Mouse (Mus musculus) megakaryocyte, embryonic 14.5 days (primary cell): Measurements from ENCODE around the gene Cryzl1. TPM values are rescaled to one million over a fixed set of nuclear protein-coding genes. Genes with fewer than 3 reads are reported as not detected.

Experiments used
- H3K27me3 ChIP-seq: replicated peaks from 2 replicates; pipeline ENCODE3; 2012; ENCODE audit warnings: inconsistent platforms
- H3K36me3 ChIP-seq: replicated peaks from 2 replicates; pipeline ENCODE3; 2012; ENCODE audit warnings: low read length, inconsistent platforms, mixed read lengths
- H3K4me1 ChIP-seq: 2 replicates; pipeline ENCODE4 v1.6.1; 2012; ENCODE audit warnings: inconsistent platforms
- H3K4me3 ChIP-seq: replicated peaks from 2 replicates; pipeline ENCODE3; 2012; ENCODE audit warnings: moderate library complexity, mild to moderate bottlenecking, inconsistent platforms
- H3K9me3 ChIP-seq: 2 replicates; pipeline ENCODE4 v1.6.1; 2012; ENCODE audit warnings: inconsistent platforms
- FLI1 ChIP-seq: IDR thresholded peaks from 2 replicates; pipeline ENCODE4 v1.6.1; 2012; ENCODE audit warnings: low read length, inconsistent platforms, mixed read lengths
- GATA1 ChIP-seq: IDR thresholded peaks from 3 replicates; pipeline ENCODE4 v1.6.1; 2012; ENCODE audit warnings: mixed read lengths, low read length, inconsistent platforms, borderline replicate concordance
- polyA plus RNA-seq: library from polyadenylated mRNA; stranded (reverse); fragments of >175 nt; gene quantifications from 2 replicates; pipeline ENCODE4 v1.2.3, GENCODE M21; 2012; ENCODE audit warnings: low replicate concordance; ENCODE audit not compliant: insufficient read depth

Cryzl1 gene
- polyA plus RNA-seq, 1 experiment, result 9.9 TPM

- H3K27me3 ChIP-seq, result peaks cover 29% of the 10 kb centered on the region
- peaks cover 66% of the 10 kb centered on the region for H3K4me1 ChIP-seq
- H3K36me3 ChIP-seq, result peaks cover 42% of the 10 kb centered on the region
- TF ChIP-seq GATA1 (no peak), FLI1 (no peak)
- peak overlapping the region; percentile 97 for H3K4me3 ChIP-seq
- no peaks in the 10 kb centered on the region for H3K9me3 ChIP-seq
Observed at GRCm38 (mm10) chr16:91727433-91727832, 1.3 kb downstream of the Cryzl1 start.

GRCm38 (mm10) chr16:91724247-91724646 lies 4.5 kb downstream of the Cryzl1 start:
- H3K4me1 ChIP-seq, result peaks cover 49% of the 10 kb centered on the region
- peaks cover under 1% of the 10 kb centered on the region for H3K27me3 ChIP-seq
- peaks cover 70% of the 10 kb centered on the region for H3K36me3 ChIP-seq

DNA sequence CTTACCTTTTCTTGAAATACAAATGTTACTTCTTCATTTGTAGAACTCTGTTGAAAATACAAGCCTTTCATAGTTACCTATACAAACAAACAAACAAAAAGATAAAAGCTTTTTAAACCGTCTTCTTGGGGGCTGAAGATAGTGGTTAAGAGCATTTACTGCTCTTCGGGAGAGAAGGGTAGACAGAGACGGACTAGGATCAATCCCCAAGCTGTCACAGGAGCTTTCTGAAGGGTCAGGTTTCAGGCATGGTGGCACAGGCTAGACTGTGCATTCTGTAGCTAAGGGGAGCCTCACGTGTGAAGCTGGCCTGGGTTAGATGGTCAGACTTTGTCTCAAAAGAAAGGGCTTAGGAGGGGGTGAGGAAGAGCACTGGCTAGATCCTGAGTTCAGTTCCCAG lies 11.4 kb downstream of the Cryzl1 start:
- peak overlapping the region; percentile 38 for H3K4me3 ChIP-seq

More at GRCm38 (mm10) chr16:91724247-91724646, 4.5 kb downstream of the Cryzl1 start:
- Histone ChIP-seq H3K4me3 (no peak overlapping the region), H3K9me3 (peaks cover 9% of the 10 kb centered on the region)
- TF ChIP-seq FLI1, result no peak

GRCm38 (mm10) chr16:91716927-91717349 lies 11.8 kb downstream of the Cryzl1 start:
- H3K9me3 ChIP-seq, result peaks cover 14% of the 10 kb centered on the region
- H3K4me1 ChIP-seq, result peaks cover 38% of the 10 kb centered on the region
- H3K36me3 ChIP-seq, result peaks cover 95% of the 10 kb centered on the region
- TF ChIP-seq FLI1, result no peak
- TF ChIP-seq GATA1, result no peak
- peak overlapping the region; percentile 77 for H3K4me3 ChIP-seq
- H3K27me3 ChIP-seq, result no peaks in the 10 kb centered on the region

More for the DNA sequence above, 11.4 kb downstream of the Cryzl1 start:
- TF ChIP-seq FLI1, result no peak
- no peak for TF ChIP-seq GATA1
- Histone ChIP-seq H3K27me3 (no peaks in the 10 kb centered on the region), H3K36me3 (peaks cover 92% of the 10 kb centered on the region), H3K9me3 (peaks cover 14% of the 10 kb centered on the region), H3K4me1 (peaks cover 38% of the 10 kb centered on the region)

- Histone ChIP-seq H3K36me3 (peaks cover 93% of the 10 kb centered on the region), H3K9me3 (no peaks in the 10 kb centered on the region), H3K4me1 (peaks cover 15% of the 10 kb centered on the region), H3K27me3 (no peaks in the 10 kb centered on the region), H3K4me3 (no peak overlapping the region)
- TF ChIP-seq GATA1 (no peak), FLI1 (no peak)
Observed at GRCm38 (mm10) chr16:91710241-91710640, 18.5 kb downstream of the Cryzl1 start.

DNA sequence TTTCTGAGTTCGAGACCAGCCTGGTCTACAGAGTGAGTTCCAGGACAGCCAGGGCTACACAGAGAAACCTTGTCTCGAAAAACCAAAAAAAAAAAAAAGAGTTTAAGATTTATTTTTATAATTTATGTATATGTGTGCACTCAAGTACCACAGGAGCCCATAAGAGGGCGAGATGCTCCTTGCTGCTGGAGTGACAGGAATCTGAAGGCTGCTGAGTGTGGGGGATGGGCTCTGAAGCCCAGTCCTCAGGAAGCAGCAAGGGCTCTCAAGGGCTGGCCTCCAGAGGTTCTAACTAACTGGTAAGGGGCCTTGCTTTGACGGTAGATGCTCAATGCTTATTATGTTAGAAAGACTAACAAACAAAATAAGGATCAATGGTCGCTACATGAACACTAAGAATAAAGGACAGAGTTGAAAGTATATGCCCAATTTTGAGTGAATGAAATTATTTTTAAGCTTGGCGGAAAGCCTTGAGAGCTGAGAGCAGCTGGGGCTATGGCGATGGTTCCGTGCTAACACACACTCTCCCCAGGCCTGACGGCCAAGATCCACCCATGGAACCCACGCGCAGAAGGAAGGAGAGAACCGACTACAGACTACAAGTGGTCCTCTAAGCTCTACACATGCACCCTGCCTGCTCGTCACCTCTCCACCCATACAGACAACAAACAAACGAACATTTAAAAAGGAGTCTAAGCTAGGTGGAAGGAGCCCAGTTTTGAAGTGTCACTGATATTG lies 24.0 kb downstream of the Cryzl1 start:
- Histone ChIP-seq H3K4me3 (no peak overlapping the region), H3K27me3 (no peaks in the 10 kb centered on the region), H3K36me3 (peaks cover 91% of the 10 kb centered on the region), H3K9me3 (no peaks in the 10 kb centered on the region), H3K4me1 (peaks cover 12% of the 10 kb centered on the region)
- TF ChIP-seq FLI1, result no peak
- TF ChIP-seq GATA1, result no peak

DNA sequence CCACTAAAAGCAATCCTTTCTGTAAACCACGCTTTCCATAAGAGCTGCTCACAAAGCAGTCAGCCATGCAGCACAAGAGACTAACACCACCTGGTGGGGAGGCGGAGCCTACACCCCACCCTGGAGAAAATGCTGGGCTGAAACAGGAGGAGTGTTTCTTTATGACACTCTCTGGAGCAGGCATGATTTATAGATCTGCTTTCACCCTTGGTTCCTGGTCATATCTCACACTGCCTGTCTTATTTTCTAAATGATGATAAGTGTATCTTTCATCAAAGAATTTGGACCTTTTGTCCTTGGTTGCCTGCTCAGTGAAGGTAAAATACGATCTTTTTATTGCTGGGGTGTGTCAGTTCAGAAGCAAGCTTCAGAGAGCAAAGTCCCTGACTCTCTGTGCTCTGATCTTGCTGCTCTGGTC lies 26.0 kb downstream of the Cryzl1 start:
- TF ChIP-seq GATA1 (no peak), FLI1 (no peak)
- peaks cover 92% of the 10 kb centered on the region for H3K36me3 ChIP-seq

DNA sequence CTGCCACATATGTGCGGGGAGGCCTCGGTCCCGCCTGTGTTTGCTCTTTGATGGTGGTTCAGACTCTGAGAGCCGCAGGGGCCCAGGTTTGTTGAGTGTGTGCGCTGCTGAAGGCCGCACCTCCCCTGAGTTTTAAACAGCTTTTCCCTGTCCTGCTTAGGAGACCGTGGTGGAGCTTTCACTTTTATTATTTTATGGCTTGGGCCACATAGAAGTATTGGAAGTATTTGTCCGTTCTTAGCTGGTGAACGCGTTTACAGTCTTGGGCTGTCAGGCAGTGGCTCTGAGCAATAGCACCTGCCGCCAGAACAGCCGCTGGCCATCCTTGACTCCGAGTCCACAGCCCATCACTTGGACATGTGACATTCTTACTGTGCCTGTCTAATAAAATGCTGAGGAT lies 26.9 kb downstream of the Cryzl1 start:
- TF ChIP-seq FLI1 (no peak), GATA1 (no peak)
- Histone ChIP-seq H3K4me1 (peaks cover 18% of the 10 kb centered on the region), H3K4me3 (no peak overlapping the region), H3K27me3 (no peaks in the 10 kb centered on the region), H3K9me3 (no peaks in the 10 kb centered on the region), H3K36me3 (peaks cover 91% of the 10 kb centered on the region)

More for the DNA sequence above, 26.0 kb downstream of the Cryzl1 start:
- H3K27me3 ChIP-seq, result no peaks in the 10 kb centered on the region
- no peaks in the 10 kb centered on the region for H3K9me3 ChIP-seq
- peaks cover 12% of the 10 kb centered on the region for H3K4me1 ChIP-seq
- H3K4me3 ChIP-seq, result no peak overlapping the region

DNA sequence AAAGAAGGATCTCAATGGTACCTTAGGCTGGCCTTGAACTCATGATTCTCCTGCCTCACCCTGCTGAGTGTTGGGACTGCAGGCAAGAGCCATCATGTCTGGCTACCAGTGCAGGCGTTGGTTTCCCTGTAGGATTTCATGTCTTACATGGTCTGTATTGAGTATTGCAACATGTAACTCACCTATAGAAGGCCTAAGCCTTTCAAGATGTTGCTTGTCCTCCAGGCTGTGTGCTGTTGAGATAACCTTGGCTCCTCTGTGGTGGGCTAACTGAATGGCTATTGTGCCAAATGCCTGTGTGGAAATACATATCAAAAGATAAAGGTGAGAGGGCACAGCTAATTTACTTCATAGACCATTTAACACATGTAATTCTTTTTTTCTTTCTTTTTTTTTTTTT lies 29.8 kb downstream of the Cryzl1 start:
- no peaks in the 10 kb centered on the region for H3K9me3 ChIP-seq
- no peak for TF ChIP-seq GATA1
- TF ChIP-seq FLI1, result no peak; the same call in 1 of the 2 replicates
- H3K4me1 ChIP-seq, result peaks cover 32% of the 10 kb centered on the region
- H3K4me3 ChIP-seq, result no peak overlapping the region
- H3K36me3 ChIP-seq, result peaks cover 89% of the 10 kb centered on the region
- no peaks in the 10 kb centered on the region for H3K27me3 ChIP-seq

DNA sequence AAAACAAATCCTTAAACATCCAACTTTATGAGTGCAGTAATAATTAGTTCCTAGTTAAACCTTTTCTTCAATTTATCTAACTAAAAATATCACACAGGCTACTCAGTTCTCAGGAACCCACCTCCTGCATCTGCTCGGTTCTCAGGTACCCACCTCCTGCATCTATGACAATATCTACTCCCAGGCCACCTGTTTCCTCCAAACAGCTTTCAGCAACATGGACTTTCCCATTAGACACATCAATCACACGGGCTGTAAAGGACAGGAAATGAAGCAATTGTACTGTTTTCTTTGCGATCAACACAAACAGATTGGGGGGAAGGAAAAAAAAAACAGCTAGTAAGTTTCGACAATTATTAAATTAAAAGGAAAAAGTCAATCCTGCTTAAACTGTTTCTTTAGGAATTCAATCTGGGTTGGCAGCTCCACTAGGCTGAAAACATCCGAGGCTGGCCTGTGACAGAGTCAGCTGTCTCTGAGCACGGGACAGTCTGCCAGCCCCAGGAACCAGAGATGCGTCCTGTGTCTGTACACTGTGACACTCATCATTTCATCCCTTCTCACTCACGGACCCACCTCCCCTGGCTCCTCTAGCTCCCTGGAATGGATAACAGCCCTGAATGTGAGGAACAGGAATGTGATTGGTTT lies 33.5 kb downstream of the Cryzl1 start:
- Histone ChIP-seq H3K36me3 (peaks cover 79% of the 10 kb centered on the region), H3K4me3 (peak overlapping the region; percentile 38), H3K9me3 (no peaks in the 10 kb centered on the region), H3K4me1 (peaks cover 34% of the 10 kb centered on the region), H3K27me3 (no peaks in the 10 kb centered on the region)
- TF ChIP-seq GATA1 (no peak), FLI1 (no peak)

DNA sequence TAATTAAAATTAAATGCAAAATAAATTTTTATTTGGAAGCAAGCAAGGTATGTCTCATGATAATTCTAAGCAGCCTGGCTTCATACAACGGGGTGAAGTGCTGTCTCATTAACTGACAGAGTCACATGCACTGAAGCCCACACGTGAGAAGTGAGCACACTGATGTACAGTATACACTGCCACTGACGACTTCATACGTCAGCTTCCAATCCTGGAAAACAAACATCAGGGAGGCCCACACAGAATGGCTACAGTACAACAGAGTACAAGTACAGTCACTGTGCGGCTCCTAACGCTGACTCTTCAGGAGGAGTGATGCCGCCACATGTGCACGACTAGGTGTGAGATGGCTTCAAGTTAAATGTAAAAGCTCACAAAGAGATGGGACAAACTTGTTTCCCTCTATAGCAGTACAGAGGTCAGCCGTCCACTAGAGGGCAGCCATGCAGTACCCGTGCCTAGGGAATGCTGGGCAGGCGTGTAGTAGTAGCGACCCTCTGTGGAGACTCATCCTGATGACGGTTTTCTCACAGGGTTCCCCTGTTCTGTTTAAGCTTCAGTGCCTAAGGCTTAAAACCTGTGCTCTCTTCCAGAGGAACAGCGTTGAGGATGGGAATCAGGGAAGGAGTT lies 34.2 kb downstream of the Cryzl1 start:
- H3K36me3 ChIP-seq, result peaks cover 77% of the 10 kb centered on the region
- H3K4me3 ChIP-seq, result peak overlapping the region; percentile 1
- no peak for TF ChIP-seq GATA1
- no peak for TF ChIP-seq FLI1
- H3K27me3 ChIP-seq, result no peaks in the 10 kb centered on the region
- peaks cover 41% of the 10 kb centered on the region for H3K4me1 ChIP-seq
- no peaks in the 10 kb centered on the region for H3K9me3 ChIP-seq
